Mouse (Mus musculus) myocyte (in vitro differentiated cells): ENCODE data around the gene Erlin1. TPM values are rescaled to one million over a fixed set of nuclear protein-coding genes. Genes with fewer than 3 reads are reported as not detected.

Experiments
- H3K27me3 ChIP-seq: one replicate; pipeline ENCODE4 v1.6.1; 2011; ENCODE audit not compliant: control insufficient read depth, insufficient read depth, insufficient read length
- H3K36me3 ChIP-seq: one replicate; pipeline ENCODE4 v1.6.1; 2011; ENCODE audit not compliant: control insufficient read depth, insufficient read depth
- H3K4me2 ChIP-seq: one replicate; pipeline ENCODE4 v1.6.1; 2011; ENCODE audit warnings: low read depth, control low read depth
- H3K4me3 ChIP-seq: one replicate; pipeline ENCODE4 v1.5.1; 2011; ENCODE audit warnings: mild to moderate bottlenecking, control low read depth, moderate library complexity
- H3K79me2 ChIP-seq: one replicate; pipeline ENCODE4 v1.6.1; 2011; ENCODE audit not compliant: control insufficient read depth, insufficient read depth
- H3ac ChIP-seq: one replicate; pipeline ENCODE4 v1.6.1; 2011; ENCODE audit not compliant: control insufficient read depth, insufficient read length
- CEBPB ChIP-seq: IDR thresholded peaks from 2 replicates; pipeline ENCODE4 v1.6.1; 2011; ENCODE audit warnings: mild to moderate bottlenecking, moderate library complexity; ENCODE audit not compliant: poor library complexity, insufficient read depth, severe bottlenecking
- E2F4 ChIP-seq: IDR thresholded peaks from one replicate; pipeline ENCODE4 v1.6.1; 2011; ENCODE audit warnings: mild to moderate bottlenecking, control low read depth, moderate library complexity; ENCODE audit not compliant: insufficient read depth
- MAX ChIP-seq: IDR thresholded peaks from one replicate; pipeline ENCODE4 v1.6.1; 2011; ENCODE audit warnings: low read depth, mild to moderate bottlenecking, control low read depth
- MYOD1 ChIP-seq, 3 experiments: IDR thresholded peaks; one replicate each; pipeline ENCODE4 v1.6.1; 2011; ENCODE audit warnings: control low read depth in 2 of 3, low read depth in 2 of 3, mild to moderate bottlenecking in 2 of 3, moderate library complexity in 1 of 3; ENCODE audit not compliant: insufficient read length in 2 of 3, control insufficient read depth in 1 of 3
- MYOG ChIP-seq, 3 experiments: IDR thresholded peaks; one replicate each; pipeline ENCODE4 v1.6.1; 2011; ENCODE audit warnings: control low read depth in 2 of 3, low read depth in 2 of 3, mild to moderate bottlenecking in 2 of 3; ENCODE audit not compliant: insufficient read length in 2 of 3, control insufficient read depth in 1 of 3, insufficient read depth in 1 of 3
- POLR2A ChIP-seq: IDR thresholded peaks from one replicate; pipeline ENCODE4 v1.6.1; 2011; ENCODE audit warnings: low read depth, mild to moderate bottlenecking, control low read depth, moderate library complexity; ENCODE audit not compliant: insufficient read length
- POLR2AphosphoS2 ChIP-seq: IDR thresholded peaks from one replicate; pipeline ENCODE4 v1.6.1; 2011; ENCODE audit warnings: low read depth, control low read depth; ENCODE audit not compliant: insufficient read length
- REST ChIP-seq: IDR thresholded peaks from one replicate; pipeline ENCODE4 v1.6.1; 2011; ENCODE audit warnings: mild to moderate bottlenecking, control low read depth, moderate library complexity; ENCODE audit not compliant: insufficient read depth, insufficient read length
- SRF ChIP-seq: IDR thresholded peaks from one replicate; pipeline ENCODE4 v1.6.1; 2011; ENCODE audit warnings: low read depth; ENCODE audit not compliant: control insufficient read depth, insufficient read length
- TCF12 ChIP-seq: IDR thresholded peaks from one replicate; pipeline ENCODE4 v1.6.1; 2011; ENCODE audit warnings: mild to moderate bottlenecking, control low read depth; ENCODE audit not compliant: poor library complexity, insufficient read depth, severe bottlenecking
- TCF3 ChIP-seq: IDR thresholded peaks from one replicate; pipeline ENCODE4 v1.6.1; 2011; ENCODE audit warnings: low read depth, control low read depth; ENCODE audit not compliant: insufficient read length
- USF1 ChIP-seq: IDR thresholded peaks from one replicate; pipeline ENCODE4 v1.6.1; 2011; ENCODE audit warnings: low read depth, mild to moderate bottlenecking, control low read depth, moderate library complexity
- polyA plus RNA-seq: library from polyadenylated mRNA; unstranded; fragments of >200 nt; fragmentation: generic; extraction: Trizol; gene quantifications from one replicate; pipeline ENCODE4 v1.2.1, GENCODE M21; 2012; ENCODE audit warnings: missing spikeins

Erlin1 gene
- polyA plus RNA-seq, 1 experiment: 13.5 TPM

GRCm38 (mm10) chr19:44007186-44007585 lies 62.4 kb downstream of the Erlin1 start:
- H3K79me2 ChIP-seq: no peaks in the 10 kb centered on the region
- H3K4me3 ChIP-seq: no peak overlapping the region
- H3ac ChIP-seq: no peak overlapping the region
- TF ChIP-seq TCF12: no peak
- no peak for TF ChIP-seq USF1
- no peak for TF ChIP-seq REST
- TF ChIP-seq MYOG (IDR thresholded peaks at IDR 0.05; ENCODE audit: control insufficient read depth in 1 of 3, insufficient read depth in 1 of 3, insufficient read length in 2 of 3, low read depth in 2 of 3): no peak
- 0 out of 2 replicates have a peak, but pooled peaks have one; percentile 10 for TF ChIP-seq CEBPB
- TF ChIP-seq SRF: no peak
- no peak for TF ChIP-seq E2F4
- H3K27me3 ChIP-seq: no peaks in the 10 kb centered on the region
- peak overlapping the region; percentile 52 for H3K4me2 ChIP-seq
- H3K36me3 ChIP-seq: no peaks in the 10 kb centered on the region

DNA sequence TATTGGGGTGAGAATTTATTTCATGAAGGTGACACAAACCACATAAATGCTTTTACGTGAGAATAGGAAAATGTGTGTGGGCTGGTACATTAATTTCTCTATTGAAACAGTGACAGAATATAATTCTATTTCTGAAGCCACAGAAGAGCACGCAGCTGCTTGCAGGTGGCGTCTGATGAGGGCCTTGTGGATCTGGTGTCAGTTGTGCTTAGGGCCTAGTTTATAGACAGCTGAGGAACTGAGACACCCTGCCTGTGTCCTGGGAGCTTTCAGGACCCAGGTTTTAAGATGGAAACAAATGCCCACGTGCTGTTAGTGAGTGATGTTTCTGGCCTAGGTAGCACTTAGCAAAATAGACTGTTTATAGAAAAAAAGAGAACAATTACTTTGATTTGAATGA lies 64.6 kb downstream of the Erlin1 start:
- no peaks in the 10 kb centered on the region for H3K27me3 ChIP-seq
- no peak overlapping the region for H3ac ChIP-seq
- no peaks in the 10 kb centered on the region for H3K79me2 ChIP-seq
- TF ChIP-seq MYOD1 (IDR thresholded peaks at IDR 0.05; ENCODE audit: control insufficient read depth in 1 of 3, insufficient read length in 2 of 3, low read depth in 2 of 3) (peak; percentile 28 to 77 (median 35)), MAX (no peak), TCF12 (peak; percentile 51), USF1 (no peak), REST (no peak), TCF3 (no peak), CEBPB (no peak), SRF (no peak), MYOG (IDR thresholded peaks at IDR 0.05; ENCODE audit: control insufficient read depth in 1 of 3, insufficient read depth in 1 of 3, insufficient read length in 2 of 3, low read depth in 2 of 3) (peak; percentile 22 to 74 (median 60))
- H3K4me3 ChIP-seq: no peak overlapping the region
- no peak overlapping the region for H3K4me2 ChIP-seq
- no peaks in the 10 kb centered on the region for H3K36me3 ChIP-seq

DNA sequence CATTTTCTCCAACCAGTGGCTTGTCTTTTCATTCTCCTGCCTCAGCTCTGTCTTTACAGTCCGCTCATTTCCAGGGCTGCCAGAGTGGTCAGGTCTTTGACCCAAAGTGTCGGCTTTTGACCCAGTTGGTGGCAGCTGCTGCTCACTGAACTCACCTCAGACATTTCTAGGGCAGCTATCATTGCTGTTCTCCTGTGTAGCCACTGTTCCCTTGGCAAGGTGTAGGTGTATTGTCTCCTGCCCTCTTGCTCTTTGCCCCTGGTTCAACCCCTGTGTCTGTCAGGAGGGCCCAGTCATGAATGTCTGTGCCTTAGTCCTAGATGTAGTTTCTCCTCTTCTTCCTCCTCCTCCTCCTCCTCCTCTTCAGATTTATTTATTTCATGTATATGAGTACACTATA lies 65.3 kb downstream of the Erlin1 start:
- TF ChIP-seq TCF12 (no peak), POLR2A (no peak), SRF (no peak), MAX (no peak), MYOG (IDR thresholded peaks at IDR 0.05; ENCODE audit: control insufficient read depth in 1 of 3, insufficient read depth in 1 of 3, insufficient read length in 2 of 3, low read depth in 2 of 3) (no peak), E2F4 (no peak), MYOD1 (IDR thresholded peaks at IDR 0.05; ENCODE audit: control insufficient read depth in 1 of 3, insufficient read length in 2 of 3, low read depth in 2 of 3) (no peak), REST (no peak)
- Histone ChIP-seq H3K79me2 (no peaks in the 10 kb centered on the region), H3ac (no peak overlapping the region), H3K4me2 (no peak overlapping the region), H3K27me3 (no peaks in the 10 kb centered on the region), H3K4me3 (no peak overlapping the region), H3K36me3 (no peaks in the 10 kb centered on the region)

DNA sequence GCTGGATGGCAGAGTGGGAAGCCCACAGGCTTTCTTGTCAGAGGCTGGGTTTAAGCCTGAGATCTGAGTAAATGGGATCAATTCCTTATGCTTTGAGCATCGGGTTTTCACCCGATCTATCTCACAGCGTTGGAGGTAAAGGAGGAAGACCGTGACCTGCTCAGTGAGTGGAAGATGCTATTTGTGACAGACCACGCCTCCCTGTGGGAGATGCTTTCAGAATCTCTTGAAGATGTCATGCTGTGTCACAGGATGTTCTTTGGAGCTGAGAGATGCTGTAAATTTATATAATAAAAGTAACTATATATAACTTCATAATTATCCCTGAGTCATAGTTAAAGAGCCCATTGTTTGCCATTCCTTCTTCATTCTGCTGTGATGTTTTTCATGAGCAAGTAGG lies 68.9 kb downstream of the Erlin1 start:
- Histone ChIP-seq H3K79me2 (no peaks in the 10 kb centered on the region), H3K4me3 (no peak overlapping the region), H3K27me3 (no peaks in the 10 kb centered on the region), H3K4me2 (peak overlapping the region; percentile 39), H3K36me3 (no peaks in the 10 kb centered on the region), H3ac (no peak overlapping the region)
- TF ChIP-seq MYOD1 (IDR thresholded peaks at IDR 0.05; ENCODE audit: control insufficient read depth in 1 of 3, insufficient read length in 2 of 3, low read depth in 2 of 3) (no peak), POLR2A (no peak), POLR2AphosphoS2 (no peak), TCF3 (no peak), TCF12 (no peak), SRF (no peak), MYOG (IDR thresholded peaks at IDR 0.05; ENCODE audit: control insufficient read depth in 1 of 3, insufficient read depth in 1 of 3, insufficient read length in 2 of 3, low read depth in 2 of 3) (no peak), USF1 (no peak), REST (no peak)

GRCm38 (mm10) chr19:44000061-44000460 lies 69.5 kb downstream of the Erlin1 start:
- Histone ChIP-seq H3K27me3 (no peaks in the 10 kb centered on the region), H3K4me3 (no peak overlapping the region), H3K36me3 (no peaks in the 10 kb centered on the region), H3ac (no peak overlapping the region), H3K4me2 (peak overlapping the region; percentile 39), H3K79me2 (no peaks in the 10 kb centered on the region)
- no peak for TF ChIP-seq TCF3
- no peak for TF ChIP-seq REST
- no peak for TF ChIP-seq MYOD1 (IDR thresholded peaks at IDR 0.05; ENCODE audit: control insufficient read depth in 1 of 3, insufficient read length in 2 of 3, low read depth in 2 of 3)

DNA sequence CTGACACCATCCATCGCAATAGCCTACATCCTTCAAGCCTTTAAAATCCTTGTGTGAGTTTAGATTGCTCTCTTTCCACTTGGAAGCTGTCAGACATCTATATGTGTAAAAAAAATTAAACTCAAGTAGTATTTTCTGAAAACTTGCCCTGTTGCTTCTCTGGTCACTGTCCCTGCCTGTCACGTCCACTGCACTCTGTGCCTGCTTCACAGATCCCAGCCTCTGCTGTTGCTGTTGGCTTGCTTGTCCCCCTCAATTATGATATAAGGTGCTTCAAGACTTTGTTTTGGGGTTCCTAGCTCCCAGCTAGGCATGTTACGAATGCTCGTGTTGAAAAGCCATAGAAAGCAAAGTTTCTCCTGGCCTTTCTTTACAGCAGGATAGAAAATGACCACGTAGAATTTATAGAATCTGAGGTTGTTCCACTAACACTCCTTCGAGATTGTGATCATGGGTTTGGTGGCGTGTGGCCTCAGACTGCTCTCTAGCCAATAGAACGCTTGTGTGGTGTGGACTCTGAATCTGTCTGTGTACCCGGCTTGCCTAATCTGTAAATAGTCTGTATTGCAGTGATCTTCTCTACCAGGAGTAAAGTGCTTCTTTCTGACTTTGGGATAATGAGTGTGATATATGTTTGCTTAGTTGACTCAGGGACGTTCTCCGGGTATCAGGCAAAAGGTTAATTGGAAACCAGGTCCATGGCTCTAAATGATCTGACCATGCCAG lies 70.6 kb downstream of the Erlin1 start:
- H3K4me3 ChIP-seq: no peak overlapping the region
- H3ac ChIP-seq: no peak overlapping the region
- H3K79me2 ChIP-seq: no peaks in the 10 kb centered on the region
- H3K4me2 ChIP-seq: no peak overlapping the region
- TF ChIP-seq E2F4 (no peak), TCF3 (no peak), POLR2AphosphoS2 (no peak), USF1 (no peak), CEBPB (no peak), MAX (no peak), MYOG (IDR thresholded peaks at IDR 0.05; ENCODE audit: control insufficient read depth in 1 of 3, insufficient read depth in 1 of 3, insufficient read length in 2 of 3, low read depth in 2 of 3) (no peak), REST (no peak), MYOD1 (IDR thresholded peaks at IDR 0.05; ENCODE audit: control insufficient read depth in 1 of 3, insufficient read length in 2 of 3, low read depth in 2 of 3) (no peak), SRF (no peak), POLR2A (no peak), TCF12 (no peak)
- H3K36me3 ChIP-seq: no peaks in the 10 kb centered on the region
- no peaks in the 10 kb centered on the region for H3K27me3 ChIP-seq
